Mouse (Mus musculus): ENCODE data around the gene Tpx2. TPM values are rescaled to one million over a fixed set of nuclear protein-coding genes. Genes with fewer than 3 reads are reported as not detected.

Gene Tpx2
- total RNA-seq (2023), result 1.6 to 3.0 TPM (median 2.0 TPM) in 4 replicates

DNA sequence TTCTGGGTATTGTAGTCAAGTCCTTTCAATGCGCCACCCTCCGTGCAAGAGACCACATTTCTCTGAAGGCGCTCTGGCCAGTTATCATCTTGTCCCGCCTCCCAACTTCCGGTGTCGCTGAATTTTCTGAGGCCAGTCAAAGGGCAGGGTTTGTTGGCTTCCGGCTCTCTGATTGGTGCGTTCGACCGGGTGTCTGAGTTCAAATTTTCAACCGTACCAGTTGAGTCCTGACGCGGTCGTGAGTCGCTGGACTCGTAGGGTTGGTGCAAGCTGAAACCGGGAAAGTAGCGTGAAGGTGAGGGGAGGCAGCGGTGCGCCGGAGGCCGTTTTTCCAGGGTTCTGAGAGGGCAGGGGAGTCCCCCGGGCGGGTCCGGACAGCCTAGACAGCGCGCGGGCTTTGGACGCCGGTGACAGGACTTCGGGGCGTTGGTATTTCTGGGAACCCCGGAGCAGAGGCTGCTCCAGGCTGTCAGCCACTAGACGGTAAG, at the start of gene Tpx2:
Tpx2 (plus strand) TSS at position 150 of the 488 bp plus-strand sequence.

DNA sequence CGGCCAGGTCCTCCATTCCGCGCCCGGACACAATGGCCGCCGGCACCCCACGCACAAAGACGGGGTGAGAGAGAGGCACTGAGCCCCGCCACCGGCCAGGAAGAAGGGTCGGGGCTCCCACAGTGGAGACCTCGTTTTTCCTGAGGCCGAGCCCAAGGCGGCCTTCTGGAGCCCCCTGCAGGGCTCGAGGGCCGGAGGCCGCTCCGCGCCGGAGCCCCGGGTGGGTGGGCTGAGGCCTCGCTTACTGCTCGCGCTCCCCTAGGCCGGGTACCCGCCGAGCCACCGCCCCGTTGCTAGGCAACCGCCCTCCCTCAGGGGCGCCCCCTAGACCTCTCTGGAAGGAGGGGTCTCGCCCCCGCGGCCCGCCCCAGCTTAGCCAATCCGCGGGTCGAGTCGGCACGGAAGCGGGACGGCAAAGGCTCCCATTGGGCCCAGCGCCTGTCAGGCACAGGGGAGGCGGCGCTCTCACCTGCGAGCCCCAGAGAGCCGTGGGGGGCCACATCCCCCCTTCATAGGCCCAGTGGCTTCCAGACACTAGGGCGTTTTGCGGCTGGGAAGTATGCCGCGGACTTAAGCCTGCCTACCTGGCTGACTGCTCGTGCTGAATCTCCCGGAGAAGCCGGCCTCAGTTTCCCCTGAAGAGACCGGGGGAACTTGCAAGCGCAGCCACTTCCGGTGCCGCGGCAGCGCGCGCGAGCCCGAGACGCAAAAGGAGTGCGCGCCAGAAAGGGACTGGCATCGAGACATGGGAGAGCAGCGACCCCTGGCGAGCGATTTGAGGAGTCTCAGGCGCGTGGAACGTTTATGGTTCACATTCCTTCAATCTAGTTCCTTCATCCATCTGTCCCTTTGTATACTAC, 16.5 kb upstream of the Tpx2 start, which contains the start of gene Bcl2l1:
Bcl2l1 (minus strand) TSS at position 710 of the 860 bp plus-strand sequence.

DNA sequence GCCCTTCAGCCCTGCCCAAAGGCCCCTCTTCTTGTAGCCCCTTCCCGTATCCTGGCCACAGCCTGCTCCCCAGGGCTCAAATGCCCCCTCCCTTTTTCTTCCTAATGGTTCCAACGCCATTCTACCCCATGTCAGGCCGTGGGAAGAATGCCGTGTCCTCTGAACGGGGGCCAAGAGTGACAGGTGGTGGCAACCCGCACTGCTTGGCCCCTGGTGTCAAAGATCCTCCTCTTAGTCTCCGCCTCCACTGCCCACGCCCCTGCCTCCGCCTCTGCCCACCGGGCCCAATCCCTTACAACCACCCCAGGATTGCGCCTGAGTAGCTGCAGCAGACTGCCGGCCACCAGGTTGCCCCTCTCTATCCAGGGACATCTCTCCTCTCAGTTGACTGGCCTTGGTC, 63.3 kb downstream of the Tpx2 start, which contains the start of gene Mylk2:
Mylk2 (plus strand) TSS at position 322 of the 400 bp plus-strand sequence.

DNA sequence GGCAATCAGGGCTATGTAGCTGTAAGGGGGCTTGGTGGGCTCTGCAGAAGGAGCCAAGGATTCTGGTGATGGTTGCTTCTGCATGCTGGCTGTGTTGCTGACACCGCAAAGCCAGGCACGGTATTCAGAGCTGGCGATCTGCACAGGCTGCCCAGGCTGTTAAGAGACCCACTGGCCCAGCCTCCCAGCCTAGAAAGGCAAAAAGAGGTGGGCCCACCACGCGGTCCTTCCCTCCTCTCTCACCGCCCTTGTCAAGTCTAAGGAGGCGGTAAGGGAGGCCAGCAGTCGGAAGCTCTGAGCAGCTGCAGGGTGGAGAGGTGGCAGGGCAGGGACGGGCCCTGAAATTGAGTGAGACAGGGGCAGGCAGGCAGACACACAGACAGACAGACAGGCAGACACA, 85.3 kb downstream of the Tpx2 start, which contains the start of gene Foxs1:
Foxs1 (minus strand) TSS at position 161 of the 400 bp plus-strand sequence.

Other genes with a start within 250 kb of the Tpx2 start
- not detected in 4 replicates for gene Defb45, start 248.6 kb upstream of the Tpx2 start, total RNA-seq (2023)
- not detected in 4 replicates for gene Defb36, start 243.6 kb upstream of the Tpx2 start, total RNA-seq (2023)
- gene Defb25, start 224.9 kb upstream of the Tpx2 start, total RNA-seq (2023), result not detected in 4 replicates
- gene Rem1, start 221.0 kb upstream of the Tpx2 start, total RNA-seq (2023), result not detected in 4 replicates
- 91.4 to 102 TPM (median 99.1 TPM) in 4 replicates for gene H13, start 178.5 kb upstream of the Tpx2 start, total RNA-seq (2023)
- gene Mcts2, start 160.9 kb upstream of the Tpx2 start, total RNA-seq (2023), result 19.7 to 26.7 TPM (median 21.4 TPM) in 4 replicates
- 0.81 to 2.2 TPM in 2 of 4 replicates, not detected in the others for gene Id1, start 111.7 kb upstream of the Tpx2 start, total RNA-seq (2023)
- gene Cox4i2, start 93.8 kb upstream of the Tpx2 start, total RNA-seq (2023), result not detected in 4 replicates
- gene Bcl2l1, start 16.2 kb upstream of the Tpx2 start, total RNA-seq (2023), result 4.7 to 13.7 TPM (median 7.7 TPM) in 4 replicates
- gene Mylk2, start 63.4 kb downstream of the Tpx2 start, total RNA-seq (2023), result not detected in 4 replicates
- gene Foxs1, start 85.2 kb downstream of the Tpx2 start, total RNA-seq (2023), result not detected in 4 replicates
- gene Dusp15, start 103.7 kb downstream of the Tpx2 start, total RNA-seq (2023), result not detected in 4 replicates
- gene Ttll9, start 114.5 kb downstream of the Tpx2 start, total RNA-seq (2023), result not detected in 4 replicates
- gene Pdrg1, start 167.5 kb downstream of the Tpx2 start, total RNA-seq (2023), result 48.6 to 58.9 TPM (median 58.5 TPM) in 4 replicates
- not detected in 4 replicates for gene Xkr7, start 183.9 kb downstream of the Tpx2 start, total RNA-seq (2023)
- not detected in 4 replicates for gene Ccm2l, start 218.0 kb downstream of the Tpx2 start, total RNA-seq (2023)

Data from B cell, adult 62 days (primary cell).